Mouse (Mus musculus) small intestine, adult 2 months (tissue): Measurements from ENCODE around the gene Herc3. TPM values are rescaled to one million over a fixed set of nuclear protein-coding genes. Genes with fewer than 3 reads are reported as not detected.

Source experiments
- H3K27ac ChIP-seq: fragments of 200-500 bp; 2 replicates; pipeline ENCODE4 v1.5.1; 2012; ENCODE audit warnings: low read depth, low read length, control low read depth, inconsistent platforms; ENCODE audit not compliant: insufficient read depth
- H3K27me3 ChIP-seq: fragments of 200-500 bp; 2 replicates; pipeline ENCODE4 v1.6.1; 2012; ENCODE audit warnings: mild to moderate bottlenecking, moderate library complexity, low read length, inconsistent platforms; ENCODE audit not compliant: control insufficient read depth, insufficient read depth
- H3K36me3 ChIP-seq: fragments of 200-500 bp; 2 replicates; pipeline ENCODE4 v1.6.1; 2012; ENCODE audit warnings: mild to moderate bottlenecking, low read length, control low read depth, inconsistent platforms; ENCODE audit not compliant: control insufficient read depth, insufficient read depth
- H3K4me1 ChIP-seq: fragments of 200-500 bp; 2 replicates; pipeline ENCODE4 v1.6.1; 2012; ENCODE audit warnings: low read length, inconsistent platforms, mixed read lengths; ENCODE audit not compliant: control insufficient read depth, insufficient read depth, insufficient read length
- H3K4me3 ChIP-seq: fragments of 200-500 bp; 2 replicates; pipeline ENCODE4 v1.5.1; 2012; ENCODE audit warnings: low read depth, mild to moderate bottlenecking, control low read depth, inconsistent platforms, low read length, moderate library complexity
- CTCF ChIP-seq: fragments of 200-500 bp; IDR thresholded peaks from 2 replicates; pipeline ENCODE4 v1.5.1; 2012; ENCODE audit warnings: low read depth, mild to moderate bottlenecking, control low read depth, inconsistent platforms, low read length, moderate library complexity, mixed read lengths; ENCODE audit not compliant: insufficient replicate concordance, insufficient read length; ENCODE audit errors: extremely low read depth
- POLR2A ChIP-seq: fragments of 200-500 bp; IDR thresholded peaks from 2 replicates; pipeline ENCODE4 v1.6.1; 2012; ENCODE audit warnings: low read depth, mild to moderate bottlenecking, control low read depth, inconsistent platforms, low read length, moderate library complexity
- WGBS: fragments of 180-500 bp; shearing (Covaris S2); methylation state at CpG from one replicate; pipeline ENCODE4 v1.1.7; 2018; 5-methylcytosine and 5-hydroxymethylcytosine counted together
- polyA plus RNA-seq: library from polyadenylated mRNA; depleted of rRNA; stranded (reverse); fragments of >200 nt; gene quantifications from 2 replicates; pipeline ENCODE4 v1.2.3, GENCODE M21; 2012

Herc3 gene
- polyA plus RNA-seq, 1 experiment, result 8.6 TPM

- Histone ChIP-seq H3K27me3 (no peaks in the 10 kb centered on the region), H3K27ac (no peak overlapping the region), H3K4me1 (no peaks in the 10 kb centered on the region), H3K36me3 (peaks cover 8% of the 10 kb centered on the region), H3K4me3 (no peak overlapping the region)
- TF ChIP-seq CTCF, result no peak
- 93% methylated on average over 9 of the region's 9 CpGs for WGBS
Measured at GRCm38 (mm10) chr6:58879987-58880386, 48.7 kb downstream of the Herc3 start.

DNA sequence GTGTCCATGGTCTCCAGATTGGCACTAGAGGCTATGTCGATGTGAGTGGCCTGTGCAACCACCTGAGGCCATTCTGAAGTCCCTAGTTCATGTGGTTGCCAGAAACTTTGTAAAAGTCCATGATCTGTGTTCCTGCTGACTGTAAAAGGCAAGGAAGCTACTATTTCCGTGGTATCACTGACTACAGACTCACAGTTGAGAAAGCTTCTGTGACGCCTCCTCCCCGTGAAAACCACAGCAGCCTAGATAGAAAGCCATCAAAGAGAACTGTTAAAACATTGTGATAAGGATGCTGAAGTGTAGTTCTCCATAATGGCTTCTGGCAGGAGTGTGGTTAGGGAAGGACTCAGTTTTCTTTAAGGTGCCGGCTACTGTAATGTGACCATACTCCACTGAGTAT lies 49.6 kb downstream of the Herc3 start:
- 80% methylated on average over 5 of the region's 5 CpGs for WGBS
- Histone ChIP-seq H3K4me3 (no peak overlapping the region), H3K36me3 (peaks cover 10% of the 10 kb centered on the region), H3K27ac (no peak overlapping the region), H3K27me3 (no peaks in the 10 kb centered on the region), H3K4me1 (no peaks in the 10 kb centered on the region)
- TF ChIP-seq CTCF (no peak), POLR2A (no peak)

- H3K36me3 ChIP-seq, result peaks cover 10% of the 10 kb centered on the region
- H3K27ac ChIP-seq, result no peak overlapping the region
- H3K4me3 ChIP-seq, result no peak overlapping the region
- TF ChIP-seq POLR2A (no peak), CTCF (no peak)
- no peaks in the 10 kb centered on the region for H3K4me1 ChIP-seq
- no peaks in the 10 kb centered on the region for H3K27me3 ChIP-seq
- 92% methylated on average over 3 of the region's 3 CpGs for WGBS
Measured at GRCm38 (mm10) chr6:58881363-58881762, 50.1 kb downstream of the Herc3 start.

- WGBS, result 84% methylated on average over 6 of the region's 6 CpGs
Measured at GRCm38 (mm10) chr6:58882271-58882670, 51.0 kb downstream of the Herc3 start.

DNA sequence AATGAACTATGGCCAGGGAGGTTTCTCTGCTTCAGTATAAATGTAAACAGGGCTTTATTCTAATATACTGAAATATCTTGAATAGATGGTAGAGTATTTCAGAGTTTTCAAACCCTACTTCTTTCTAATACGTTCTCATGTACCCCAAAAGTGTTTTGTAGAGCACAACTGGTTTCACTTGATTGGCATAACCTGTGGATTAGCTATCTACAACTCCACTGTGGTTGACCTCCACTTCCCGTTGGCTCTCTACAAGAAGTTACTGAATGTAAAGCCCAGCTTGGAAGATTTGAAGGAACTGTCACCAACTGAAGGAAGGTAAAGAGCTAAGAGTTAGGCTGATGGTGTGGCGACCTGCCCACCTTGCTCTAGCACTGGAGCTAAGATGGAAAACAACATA lies 58.7 kb downstream of the Herc3 start:
- no peaks in the 10 kb centered on the region for H3K4me1 ChIP-seq
- H3K4me3 ChIP-seq, result no peak overlapping the region
- WGBS, result 90% methylated on average over 3 of the region's 3 CpGs
- H3K36me3 ChIP-seq, result peaks cover 34% of the 10 kb centered on the region
- H3K27ac ChIP-seq, result no peak overlapping the region
- no peaks in the 10 kb centered on the region for H3K27me3 ChIP-seq
- TF ChIP-seq CTCF (no peak), POLR2A (no peak)

More at GRCm38 (mm10) chr6:58882271-58882670, 51.0 kb downstream of the Herc3 start:
- TF ChIP-seq POLR2A, result no peak
- TF ChIP-seq CTCF, result no peak
- H3K36me3 ChIP-seq, result peaks cover 9% of the 10 kb centered on the region
- H3K4me1 ChIP-seq, result no peaks in the 10 kb centered on the region
- no peaks in the 10 kb centered on the region for H3K27me3 ChIP-seq
- H3K27ac ChIP-seq, result no peak overlapping the region
- H3K4me3 ChIP-seq, result no peak overlapping the region

DNA sequence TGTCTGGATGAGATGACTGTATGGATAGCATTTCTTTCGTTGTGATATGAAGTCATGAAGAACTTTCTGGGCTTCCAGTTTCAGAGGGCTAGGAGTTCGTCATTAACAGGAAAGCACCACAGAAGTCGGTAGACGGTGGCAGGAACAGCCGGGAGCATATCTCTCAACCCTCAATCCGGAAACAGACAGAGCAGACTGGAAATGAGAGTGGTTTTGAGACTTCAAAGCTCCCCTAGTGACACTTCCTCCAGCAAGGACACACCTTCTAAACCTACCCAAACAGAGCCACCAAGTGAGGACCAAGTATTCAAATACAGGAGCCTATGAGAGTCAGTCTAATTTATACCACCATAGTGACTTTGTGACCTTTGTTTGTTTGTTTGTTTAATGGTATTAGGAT lies 62.0 kb downstream of the Herc3 start:
- Histone ChIP-seq H3K27ac (no peak overlapping the region), H3K36me3 (peaks cover 37% of the 10 kb centered on the region), H3K4me3 (no peak overlapping the region), H3K27me3 (no peaks in the 10 kb centered on the region), H3K4me1 (no peaks in the 10 kb centered on the region)
- TF ChIP-seq POLR2A (no peak), CTCF (no peak)
- 88% methylated on average over 6 of the region's 6 CpGs for WGBS

DNA sequence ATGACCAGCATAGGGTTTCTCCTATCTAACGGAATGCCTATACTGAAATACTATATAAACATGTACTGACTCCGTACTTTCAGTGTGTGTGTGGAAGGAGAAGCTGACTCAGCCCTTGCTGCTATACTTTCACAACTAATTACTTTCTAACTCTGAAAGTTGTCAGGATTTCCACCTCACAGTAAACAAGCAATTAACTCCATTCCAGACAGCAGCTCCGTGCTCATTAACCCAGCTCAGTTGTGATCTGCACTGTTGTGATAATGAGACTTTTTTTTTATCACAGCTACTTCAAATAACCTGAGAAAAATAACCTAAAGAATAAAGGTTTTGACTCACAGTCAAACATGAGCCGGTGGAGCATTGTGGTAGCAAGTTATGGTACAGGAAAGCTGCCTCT lies 63.7 kb downstream of the Herc3 start:
- peaks cover 31% of the 10 kb centered on the region for H3K36me3 ChIP-seq

DNA sequence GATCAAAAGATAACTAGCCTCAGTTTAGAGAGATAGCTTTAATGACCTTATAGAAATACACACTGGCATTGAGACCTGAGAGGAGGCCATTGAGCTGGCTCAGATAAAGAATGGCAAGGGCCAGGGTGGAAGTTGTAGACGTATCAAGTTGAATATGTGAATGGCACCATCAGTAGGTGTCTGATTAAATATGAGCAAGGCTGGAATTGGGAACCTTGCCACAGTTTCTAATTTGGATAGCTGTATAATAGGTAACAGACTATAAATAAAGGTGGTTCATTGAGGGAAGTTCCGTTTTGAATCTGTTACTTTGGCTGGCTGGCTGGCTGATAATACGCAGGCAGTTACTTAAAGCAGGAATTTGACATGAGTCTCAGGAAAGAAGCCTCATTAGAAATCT lies 65.4 kb downstream of the Herc3 start:
- TF ChIP-seq CTCF, result no peak
- no peak for TF ChIP-seq POLR2A
- no peak overlapping the region for H3K27ac ChIP-seq
- H3K4me1 ChIP-seq, result no peaks in the 10 kb centered on the region
- no peaks in the 10 kb centered on the region for H3K27me3 ChIP-seq
- peaks cover 23% of the 10 kb centered on the region for H3K36me3 ChIP-seq
- no peak overlapping the region for H3K4me3 ChIP-seq
- 83% methylated on average over 3 of the region's 3 CpGs for WGBS

More for the DNA sequence above, 63.7 kb downstream of the Herc3 start:
- H3K27me3 ChIP-seq, result no peaks in the 10 kb centered on the region
- 89% methylated on average over 4 of the region's 4 CpGs for WGBS
- TF ChIP-seq POLR2A (no peak), CTCF (no peak)
- no peaks in the 10 kb centered on the region for H3K4me1 ChIP-seq
- H3K27ac ChIP-seq, result no peak overlapping the region
- no peak overlapping the region for H3K4me3 ChIP-seq

GRCm38 (mm10) chr6:58899076-58899475 lies 67.8 kb downstream of the Herc3 start:
- no peak overlapping the region for H3K4me3 ChIP-seq
- 93% methylated on average over 3 of the region's 3 CpGs for WGBS
- H3K27ac ChIP-seq, result no peak overlapping the region
- H3K36me3 ChIP-seq, result peaks cover 17% of the 10 kb centered on the region
- H3K27me3 ChIP-seq, result no peaks in the 10 kb centered on the region
- TF ChIP-seq CTCF (no peak), POLR2A (no peak)
- no peaks in the 10 kb centered on the region for H3K4me1 ChIP-seq
